Mouse (Mus musculus): Measurements from ENCODE around the gene Tmem164. TPM values are rescaled to one million over a fixed set of nuclear protein-coding genes. Genes with fewer than 3 reads are reported as not detected.

Gene Tmem164
- polyA plus RNA-seq, 1 experiment from 2014 or later = 20.1 TPM

GRCm38 (mm10) chrX:142821239-142821638 is 140.0 kb downstream of the Tmem164 start:
- H3K36me3 ChIP-seq (ENCODE audit: control insufficient read depth, insufficient read depth) = no peaks in the 10 kb centered on the region
- H3K4me2 ChIP-seq (ENCODE audit: low read depth, low read length) = no peak overlapping the region
- H3K9me3 ChIP-seq (replicated peaks; ENCODE audit: control insufficient read depth, low read length) = no peaks in the 10 kb centered on the region
- no peak overlapping the region for H3K4me3 ChIP-seq (ENCODE audit: low read depth, low read length)
- no peak overlapping the region for H3K9ac ChIP-seq (ENCODE audit: low read depth, low read length)
- H3K27me3 ChIP-seq (ENCODE audit: control insufficient read depth, insufficient read depth, low read depth, low read length) = no peaks in the 10 kb centered on the region
- WGBS (ENCODE audit: insufficient replicate concordance) = 74% methylated on average over 6 of the region's 6 CpGs
- no peak overlapping the region for H3K27ac ChIP-seq (ENCODE audit: low read length)
- no peaks in the 10 kb centered on the region for H3K4me1 ChIP-seq (ENCODE audit: control insufficient read depth, low read depth, low read length)
- ATAC-seq (ENCODE audit: low read depth) = no peak

- H3K9ac ChIP-seq (ENCODE audit: low read depth, low read length) = no peak overlapping the region
- H3K36me3 ChIP-seq (ENCODE audit: control insufficient read depth, insufficient read depth) = no peaks in the 10 kb centered on the region
- H3K4me1 ChIP-seq (ENCODE audit: control insufficient read depth, low read depth, low read length) = no peaks in the 10 kb centered on the region
- no peak overlapping the region for H3K4me2 ChIP-seq (ENCODE audit: low read depth, low read length)
- no peak overlapping the region for H3K27ac ChIP-seq (ENCODE audit: low read length)
- no peaks in the 10 kb centered on the region for H3K9me3 ChIP-seq (replicated peaks; ENCODE audit: control insufficient read depth, low read length)
- WGBS (ENCODE audit: insufficient replicate concordance) = 26% methylated on average over 3 of the region's 3 CpGs
- H3K27me3 ChIP-seq (ENCODE audit: control insufficient read depth, insufficient read depth, low read depth, low read length) = no peaks in the 10 kb centered on the region
- no peak for ATAC-seq (ENCODE audit: low read depth)
- H3K4me3 ChIP-seq (ENCODE audit: low read depth, low read length) = no peak overlapping the region
Observed at GRCm38 (mm10) chrX:142821846-142822245, 140.6 kb downstream of the Tmem164 start.

GRCm38 (mm10) chrX:142825309-142825708 is 144.1 kb downstream of the Tmem164 start:
- H3K27ac ChIP-seq (ENCODE audit: low read length) = no peak overlapping the region
- no peaks in the 10 kb centered on the region for H3K27me3 ChIP-seq (ENCODE audit: control insufficient read depth, insufficient read depth, low read depth, low read length)
- no peaks in the 10 kb centered on the region for H3K36me3 ChIP-seq (ENCODE audit: control insufficient read depth, insufficient read depth)
- no peak overlapping the region for H3K4me2 ChIP-seq (ENCODE audit: low read depth, low read length)
- ATAC-seq (ENCODE audit: low read depth) = no peak
- 40% methylated on average over 1 of the region's 1 CpGs for WGBS (ENCODE audit: insufficient replicate concordance)
- H3K9me3 ChIP-seq (replicated peaks; ENCODE audit: control insufficient read depth, low read length) = no peaks in the 10 kb centered on the region
- H3K4me3 ChIP-seq (ENCODE audit: low read depth, low read length) = no peak overlapping the region
- no peaks in the 10 kb centered on the region; the same call in 1 of the 2 replicates for H3K4me1 ChIP-seq (ENCODE audit: control insufficient read depth, low read depth, low read length)
- no peak overlapping the region for H3K9ac ChIP-seq (ENCODE audit: low read depth, low read length)

DNA sequence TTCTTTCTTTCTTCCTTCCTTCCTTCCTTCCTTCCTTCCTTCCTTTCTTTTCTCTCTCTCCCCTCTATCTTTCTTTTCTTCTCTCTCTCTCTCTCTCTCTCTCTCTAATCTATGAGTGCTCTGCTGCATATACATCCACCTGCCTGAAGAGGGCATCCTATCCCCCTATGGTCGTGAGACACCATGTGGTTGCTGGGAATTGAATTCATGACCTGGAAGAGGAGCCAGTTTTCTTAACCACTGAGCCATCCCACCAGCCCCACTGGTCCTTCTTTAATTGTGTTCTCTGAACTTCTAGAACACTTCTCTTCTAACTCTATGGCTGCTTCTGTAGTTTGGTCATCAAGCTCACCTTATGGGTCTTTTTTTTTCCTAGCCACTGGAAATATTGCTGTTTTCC is 146.4 kb downstream of the Tmem164 start:
- no peaks in the 10 kb centered on the region for H3K9me3 ChIP-seq (replicated peaks; ENCODE audit: control insufficient read depth, low read length)
- no peak for ATAC-seq (ENCODE audit: low read depth)
- no peak overlapping the region for H3K4me2 ChIP-seq (ENCODE audit: low read depth, low read length)
- 7% methylated on average over 1 of the region's 1 CpGs for WGBS (ENCODE audit: insufficient replicate concordance)
- H3K4me3 ChIP-seq (ENCODE audit: low read depth, low read length) = no peak overlapping the region
- no peaks in the 10 kb centered on the region for H3K36me3 ChIP-seq (ENCODE audit: control insufficient read depth, insufficient read depth)
- H3K9ac ChIP-seq (ENCODE audit: low read depth, low read length) = no peak overlapping the region
- no peak overlapping the region for H3K27ac ChIP-seq (ENCODE audit: low read length)
- no peaks in the 10 kb centered on the region for H3K27me3 ChIP-seq (ENCODE audit: control insufficient read depth, insufficient read depth, low read depth, low read length)
- H3K4me1 ChIP-seq (ENCODE audit: control insufficient read depth, low read depth, low read length) = no peaks in the 10 kb centered on the region; the same call in 1 of the 2 replicates

GRCm38 (mm10) chrX:142828184-142828908 is 147.1 kb downstream of the Tmem164 start:
- no peaks in the 10 kb centered on the region for H3K36me3 ChIP-seq (ENCODE audit: control insufficient read depth, insufficient read depth)
- no peak for ATAC-seq (ENCODE audit: low read depth)

GRCm38 (mm10) chrX:142829267-142829666 is 148.1 kb downstream of the Tmem164 start:
- H3K27ac ChIP-seq (ENCODE audit: low read length) = no peak overlapping the region
- 62% methylated on average over 2 of the region's 2 CpGs for WGBS (ENCODE audit: insufficient replicate concordance)
- no peaks in the 10 kb centered on the region for H3K27me3 ChIP-seq (ENCODE audit: control insufficient read depth, insufficient read depth, low read depth, low read length)
- no peaks in the 10 kb centered on the region for H3K9me3 ChIP-seq (replicated peaks; ENCODE audit: control insufficient read depth, low read length)
- no peak overlapping the region for H3K4me2 ChIP-seq (ENCODE audit: low read depth, low read length)
- no peak overlapping the region for H3K4me3 ChIP-seq (ENCODE audit: low read depth, low read length)
- no peak overlapping the region for H3K9ac ChIP-seq (ENCODE audit: low read depth, low read length)
- no peaks in the 10 kb centered on the region for H3K36me3 ChIP-seq (ENCODE audit: control insufficient read depth, insufficient read depth)
- H3K4me1 ChIP-seq (ENCODE audit: control insufficient read depth, low read depth, low read length) = no peaks in the 10 kb centered on the region; the same call in 1 of the 2 replicates
- no peak for ATAC-seq (ENCODE audit: low read depth)

More at GRCm38 (mm10) chrX:142828184-142828908, 147.1 kb downstream of the Tmem164 start:
- no peak overlapping the region for H3K4me2 ChIP-seq (ENCODE audit: low read depth, low read length)
- no peaks in the 10 kb centered on the region for H3K27me3 ChIP-seq (ENCODE audit: control insufficient read depth, insufficient read depth, low read depth, low read length)
- H3K9me3 ChIP-seq (replicated peaks; ENCODE audit: control insufficient read depth, low read length) = no peaks in the 10 kb centered on the region
- 65% methylated on average over 13 of the region's 13 CpGs for WGBS (ENCODE audit: insufficient replicate concordance)
- no peaks in the 10 kb centered on the region; the same call in 1 of the 2 replicates for H3K4me1 ChIP-seq (ENCODE audit: control insufficient read depth, low read depth, low read length)
- H3K4me3 ChIP-seq (ENCODE audit: low read depth, low read length) = no peak overlapping the region
- H3K27ac ChIP-seq (ENCODE audit: low read length) = no peak overlapping the region
- no peak overlapping the region for H3K9ac ChIP-seq (ENCODE audit: low read depth, low read length)

- no peaks in the 10 kb centered on the region for H3K9me3 ChIP-seq (replicated peaks; ENCODE audit: control insufficient read depth, low read length)
- ATAC-seq (ENCODE audit: low read depth) = no peak
- H3K4me2 ChIP-seq (ENCODE audit: low read depth, low read length) = no peak overlapping the region
- no peaks in the 10 kb centered on the region for H3K27me3 ChIP-seq (ENCODE audit: control insufficient read depth, insufficient read depth, low read depth, low read length)
- 53% methylated on average over 12 of the region's 12 CpGs for WGBS (ENCODE audit: insufficient replicate concordance)
- no peak overlapping the region for H3K4me3 ChIP-seq (ENCODE audit: low read depth, low read length)
- H3K9ac ChIP-seq (ENCODE audit: low read depth, low read length) = no peak overlapping the region
- H3K36me3 ChIP-seq (ENCODE audit: control insufficient read depth, insufficient read depth) = no peaks in the 10 kb centered on the region
- no peak overlapping the region for H3K27ac ChIP-seq (ENCODE audit: low read length)
- no peaks in the 10 kb centered on the region; the same call in 1 of the 2 replicates for H3K4me1 ChIP-seq (ENCODE audit: control insufficient read depth, low read depth, low read length)
Observed at GRCm38 (mm10) chrX:142829866-142830470, 148.8 kb downstream of the Tmem164 start.

- Histone ChIP-seq H3K27ac (ENCODE audit: low read length) (no peak overlapping the region), H3K9me3 (replicated peaks; ENCODE audit: control insufficient read depth, low read length) (no peaks in the 10 kb centered on the region), H3K4me3 (ENCODE audit: low read depth, low read length) (no peak overlapping the region), H3K27me3 (ENCODE audit: control insufficient read depth, insufficient read depth, low read depth, low read length) (no peaks in the 10 kb centered on the region), H3K4me2 (ENCODE audit: low read depth, low read length) (no peak overlapping the region), H3K4me1 (ENCODE audit: control insufficient read depth, low read depth, low read length) (no peaks in the 10 kb centered on the region; the same call in 1 of the 2 replicates), H3K9ac (ENCODE audit: low read depth, low read length) (no peak overlapping the region), H3K36me3 (ENCODE audit: control insufficient read depth, insufficient read depth) (no peaks in the 10 kb centered on the region)
- ATAC-seq (ENCODE audit: low read depth) = no peak
- 64% methylated on average over 6 of the region's 6 CpGs for WGBS (ENCODE audit: insufficient replicate concordance)
Observed at GRCm38 (mm10) chrX:142830572-142830971, 149.4 kb downstream of the Tmem164 start.

DNA sequence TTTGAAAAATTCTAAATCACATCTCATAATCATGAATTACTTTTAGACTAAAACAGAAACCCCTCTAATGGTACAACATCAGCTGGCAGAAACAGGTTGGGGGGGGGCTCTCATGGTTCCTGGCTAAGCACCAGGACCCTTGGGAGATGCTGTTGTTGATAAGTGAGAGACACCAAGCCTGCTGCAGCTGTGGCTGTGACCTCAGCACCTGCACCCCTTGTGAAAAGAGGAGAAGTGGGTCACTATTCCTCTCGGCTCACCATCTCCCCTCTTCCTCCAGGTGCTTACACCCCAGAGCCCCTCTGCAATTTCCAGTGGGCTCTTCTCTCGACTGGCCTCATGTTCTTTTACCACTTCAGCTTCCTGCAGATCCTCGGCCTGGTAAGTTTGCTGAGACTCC is 151.0 kb downstream of the Tmem164 start:
- Histone ChIP-seq H3K4me3 (ENCODE audit: low read depth, low read length) (no peak overlapping the region), H3K9me3 (replicated peaks; ENCODE audit: control insufficient read depth, low read length) (no peaks in the 10 kb centered on the region), H3K27me3 (ENCODE audit: control insufficient read depth, insufficient read depth, low read depth, low read length) (no peaks in the 10 kb centered on the region), H3K27ac (ENCODE audit: low read length) (no peak overlapping the region), H3K4me2 (ENCODE audit: low read depth, low read length) (no peak overlapping the region), H3K36me3 (ENCODE audit: control insufficient read depth, insufficient read depth) (no peaks in the 10 kb centered on the region), H3K9ac (ENCODE audit: low read depth, low read length) (no peak overlapping the region), H3K4me1 (ENCODE audit: control insufficient read depth, low read depth, low read length) (no peaks in the 10 kb centered on the region; the same call in 1 of the 2 replicates)
- 80% methylated on average over 3 of the region's 3 CpGs for WGBS (ENCODE audit: insufficient replicate concordance)
- ATAC-seq (ENCODE audit: low read depth) = no peak
